Mouse (Mus musculus): ENCODE data around the gene Pole2. TPM values are rescaled to one million over a fixed set of nuclear protein-coding genes. Genes with fewer than 3 reads are reported as not detected.
A peak's percentile ranks its signal among the peaks of the same experiment; 100 is the strongest.

The Pole2 gene
- total RNA-seq (2022), result under 1 TPM; 0.18 to 0.63 (median 0.32) TPM

DNA sequence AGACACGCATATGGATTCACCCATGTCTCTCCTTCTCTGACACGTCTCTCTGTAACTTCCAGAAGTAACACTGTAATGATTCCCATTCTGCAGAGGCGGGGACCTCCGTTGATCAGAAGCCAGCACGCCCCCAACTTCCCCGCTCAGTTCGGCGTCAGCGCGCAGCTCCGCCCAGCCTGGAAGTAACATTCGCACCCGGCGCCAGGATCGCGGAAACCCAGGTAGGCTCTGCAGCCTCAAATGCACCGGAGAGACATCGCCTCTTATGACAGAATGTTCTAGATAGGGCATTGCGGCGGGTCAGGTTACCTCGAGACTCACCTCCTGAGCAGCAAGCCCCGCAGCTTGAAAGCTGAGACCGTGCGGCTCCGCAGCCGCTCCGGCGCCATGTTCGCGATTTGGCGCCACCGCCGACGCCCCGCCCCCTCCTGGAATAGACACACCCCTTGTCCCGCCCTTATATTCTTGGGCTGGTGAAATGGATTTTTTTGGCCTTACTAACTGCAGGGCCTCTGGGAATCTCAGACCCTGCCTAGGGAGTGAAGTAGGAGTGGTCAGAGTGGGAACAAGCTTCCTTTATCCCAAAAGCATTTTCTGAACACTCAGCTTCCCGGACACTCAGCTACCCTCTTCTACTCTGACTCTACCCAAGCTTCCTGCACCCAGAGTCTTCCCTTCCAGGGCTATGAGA, at the start of gene Pole2:
TSS of gene Pole2 (minus strand) at position 420 of the 691 bp plus-strand sequence.
- peak; percentile 61 to 68 for DNase-seq (ENCODE audit: low spot score in 2 of 2)

DNA sequence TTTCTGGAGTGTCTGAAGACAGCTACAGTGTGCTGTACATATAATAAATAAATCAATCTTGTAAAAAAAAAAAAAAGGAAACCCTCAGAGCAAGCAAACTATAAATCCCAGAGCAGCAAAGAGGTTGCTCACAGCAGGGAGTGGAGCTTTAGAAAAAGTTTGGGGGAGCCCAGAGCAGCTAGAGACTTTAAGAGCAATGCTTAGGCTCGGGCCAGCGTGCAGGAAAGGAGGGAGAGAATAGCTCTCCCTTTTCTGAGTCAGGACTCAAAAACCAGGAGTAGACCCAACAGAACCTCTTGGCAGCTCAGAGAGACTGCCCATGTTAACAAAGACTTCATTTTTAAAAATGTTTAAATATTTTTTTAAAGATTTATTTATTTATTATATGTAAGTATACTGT, 41.0 kb upstream of the Pole2 start:
- DNase-seq (ENCODE audit: low spot score in 2 of 2), result no peak

DNA sequence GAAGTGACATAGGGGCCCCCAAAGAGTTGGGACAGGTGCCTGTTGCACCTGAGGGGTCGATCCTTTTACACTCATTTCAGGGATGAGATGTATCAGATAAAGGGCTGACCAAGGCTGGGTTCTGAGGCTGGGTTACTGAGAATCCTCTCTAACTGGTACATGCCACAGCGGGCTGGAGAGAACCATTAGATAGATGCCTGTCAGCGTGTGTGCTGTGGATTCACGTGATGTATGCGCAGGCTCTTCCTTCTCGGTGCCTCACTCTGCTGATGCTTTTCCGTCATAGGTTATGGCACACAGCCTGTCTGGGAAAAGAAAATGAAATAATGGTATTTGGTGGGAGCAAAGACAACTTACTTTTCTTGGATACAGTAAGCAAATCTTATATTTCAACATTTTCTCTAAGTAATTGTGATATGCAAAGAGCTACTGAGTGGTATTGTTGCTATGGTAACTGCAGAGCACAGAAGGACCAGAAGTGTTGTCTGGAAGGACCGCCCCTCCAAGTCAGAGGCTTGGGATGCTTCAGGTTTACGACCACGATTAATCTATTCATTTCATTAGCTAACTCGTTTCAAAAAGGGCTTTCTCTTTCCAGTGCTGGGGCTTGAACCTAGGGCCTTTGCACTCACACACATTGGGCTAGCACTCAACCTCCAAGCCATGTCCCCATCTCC, 40.1 kb upstream of the Pole2 start:
- no peak for DNase-seq (ENCODE audit: low spot score in 2 of 2)

DNA sequence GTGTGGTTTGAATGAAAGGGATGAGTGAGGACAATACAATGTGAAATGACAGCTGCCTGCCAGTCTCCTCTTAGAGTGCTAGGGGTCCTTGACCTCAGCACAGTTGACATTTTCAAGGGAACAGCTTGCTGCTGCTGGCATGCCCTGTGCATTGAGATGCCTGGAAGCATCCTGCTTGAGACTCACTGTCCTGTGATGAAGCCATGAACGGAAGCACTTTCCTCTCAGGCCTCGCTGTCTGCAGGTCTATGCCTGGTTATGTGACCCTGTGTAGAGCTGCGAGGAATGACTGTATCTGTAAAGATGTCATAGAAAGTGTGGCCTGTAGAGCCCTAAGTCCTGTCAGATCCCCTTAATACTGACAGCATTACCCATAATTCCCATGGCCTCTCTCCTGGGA, 37.0 kb upstream of the Pole2 start:
- no peak for DNase-seq (ENCODE audit: low spot score in 2 of 2)

DNA sequence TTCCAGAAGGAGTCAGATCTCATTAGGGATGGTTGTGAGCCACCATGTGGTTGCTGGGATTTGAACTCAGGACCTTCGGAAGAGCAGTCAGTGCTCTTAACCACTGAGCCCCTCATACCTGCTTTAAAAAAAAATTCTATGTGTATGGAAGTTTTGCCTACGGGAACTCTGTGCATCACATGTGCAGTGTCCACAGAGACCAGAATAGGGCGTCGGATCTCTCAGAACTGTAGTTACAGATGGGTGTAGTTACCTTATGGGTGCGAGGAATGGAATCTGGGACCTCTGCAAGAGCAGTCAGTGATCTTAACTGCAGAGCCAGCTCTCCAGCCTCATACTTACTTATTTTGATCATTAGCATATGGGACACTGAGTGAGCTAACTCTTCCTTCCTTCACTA, 34.3 kb upstream of the Pole2 start:
- DNase-seq (ENCODE audit: low spot score in 2 of 2), result no peak

DNA sequence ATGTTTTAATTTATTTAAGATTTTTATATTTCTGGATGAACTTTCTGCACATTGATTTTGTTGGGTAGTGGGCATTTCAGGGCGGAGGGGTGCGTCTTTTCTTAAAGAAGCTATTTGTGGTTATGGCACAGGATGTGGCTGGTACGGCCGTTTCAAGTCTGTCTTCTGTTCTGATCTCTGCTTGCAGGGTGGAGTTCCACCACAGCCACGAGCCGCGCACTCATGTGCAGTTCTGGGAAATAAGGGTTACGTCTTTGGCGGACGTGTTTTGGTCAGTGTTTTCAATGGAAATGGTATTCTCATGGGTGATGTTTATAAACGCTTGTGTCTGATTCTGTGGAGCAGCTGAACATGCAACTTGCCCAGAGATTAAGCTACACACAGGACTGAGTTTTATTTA, 29.8 kb upstream of the Pole2 start:
- DNase-seq (ENCODE audit: low spot score in 2 of 2), result no peak

DNA sequence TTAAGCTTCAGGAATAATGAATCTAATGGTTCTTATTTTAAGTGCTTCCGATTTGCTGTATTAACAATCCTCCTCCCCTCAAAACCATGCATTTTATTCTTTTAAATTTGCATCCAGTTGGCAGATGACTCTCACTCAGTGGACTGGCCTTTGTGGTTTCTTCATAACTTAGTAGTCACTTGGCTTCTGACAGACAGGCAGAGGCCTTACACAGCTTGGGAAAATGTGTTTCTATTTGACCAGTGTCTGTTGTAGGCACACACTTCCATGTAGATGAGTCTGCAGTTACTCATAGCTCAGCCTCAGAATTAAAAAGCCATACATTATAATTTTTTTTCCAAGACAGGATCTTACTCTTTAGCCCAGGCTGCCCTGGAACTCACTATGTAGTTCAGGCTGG, 25.8 kb upstream of the Pole2 start:
- DNase-seq (ENCODE audit: low spot score in 2 of 2), result no peak

DNA sequence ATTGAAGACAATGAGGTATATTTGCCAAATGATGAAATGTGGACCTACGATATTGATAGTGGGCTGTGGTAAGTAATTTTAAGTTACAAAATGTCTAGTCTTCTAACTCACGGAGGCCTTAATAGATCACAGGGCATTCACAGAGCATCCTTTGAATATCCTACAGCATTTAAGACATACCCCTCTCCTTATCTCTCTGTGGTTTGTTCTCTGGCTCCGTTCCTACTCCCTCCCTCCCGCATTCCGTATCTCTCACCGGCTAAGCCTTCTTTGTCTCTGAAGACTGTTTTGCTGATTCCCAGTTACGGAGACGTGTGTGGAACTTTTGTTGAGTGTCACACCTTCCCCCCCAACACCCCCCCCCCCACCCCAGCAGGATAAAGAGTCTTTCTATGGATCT, 22.8 kb upstream of the Pole2 start:
- no peak for DNase-seq (ENCODE audit: low spot score in 2 of 2)

DNA sequence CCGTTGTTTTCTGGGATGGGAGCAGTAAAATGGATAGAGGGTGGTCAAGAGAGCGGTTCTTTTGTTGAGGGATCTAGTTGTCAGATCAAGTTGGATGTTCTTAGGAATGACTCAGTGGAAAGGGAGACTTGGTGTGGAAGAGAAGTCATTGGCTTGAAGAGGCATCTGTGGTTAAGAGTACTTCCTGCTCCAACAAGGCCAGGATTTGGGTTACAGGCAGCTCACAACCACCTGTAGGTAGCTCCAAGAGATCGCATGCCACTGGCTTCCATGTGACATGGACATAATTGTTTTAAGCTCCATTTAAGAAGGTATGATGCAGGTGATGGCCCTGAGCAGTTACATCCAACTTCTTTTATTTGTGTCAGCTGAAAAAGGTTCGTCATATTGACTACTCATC, 21.8 kb upstream of the Pole2 start:
- no peak for DNase-seq (ENCODE audit: low spot score in 2 of 2)

DNA sequence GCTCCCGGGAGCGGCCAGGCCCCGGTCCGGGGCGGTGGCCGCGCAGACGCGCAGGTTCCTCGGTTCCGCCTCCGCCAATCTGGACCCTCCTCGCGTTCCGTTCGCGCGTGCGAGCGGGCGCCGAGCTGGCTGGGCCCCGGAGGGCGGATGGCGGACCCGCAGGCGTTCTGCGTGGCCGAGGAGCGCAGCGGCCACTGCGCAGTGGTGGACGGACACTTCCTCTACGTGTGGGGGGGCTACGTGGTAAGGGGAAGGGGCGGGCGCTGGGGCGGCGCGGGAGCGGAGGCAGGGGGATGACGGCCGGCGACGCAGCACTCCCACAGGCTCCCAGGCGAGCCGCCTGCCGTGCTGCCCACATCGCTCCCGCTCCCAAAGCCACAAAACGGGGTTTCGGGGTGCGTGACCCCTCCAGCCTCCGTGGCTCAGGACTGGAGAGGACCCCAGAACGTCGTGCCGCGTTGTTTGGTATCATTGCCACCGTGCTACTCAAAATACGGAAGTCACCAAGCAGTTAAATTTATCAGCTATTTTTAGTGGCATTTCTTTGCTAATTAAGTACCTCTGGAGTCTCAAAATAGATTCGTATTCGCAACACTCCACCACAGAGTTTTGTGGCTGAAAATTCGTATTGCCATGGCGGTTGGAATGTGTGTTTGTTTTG, 13.9 kb upstream of the Pole2 start:
- DNase-seq (ENCODE audit: low spot score in 2 of 2), result peak; percentile 64 to 66

DNA sequence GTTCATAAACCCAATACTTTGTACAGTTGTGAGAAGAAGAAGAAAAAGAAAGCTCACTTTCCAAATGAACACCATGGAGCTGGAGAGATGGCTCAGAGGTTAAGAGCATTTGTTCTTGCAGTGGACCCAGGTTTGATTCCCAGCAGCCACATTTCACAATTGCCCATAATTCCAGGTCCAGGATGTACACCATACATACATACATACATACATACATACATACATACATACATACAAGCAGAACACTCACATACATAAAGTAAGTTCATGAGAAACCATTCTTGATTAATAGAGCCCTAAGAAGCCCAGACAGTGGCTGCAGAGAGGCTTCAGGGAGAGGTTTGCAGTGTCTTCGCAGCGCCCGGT, 13.4 kb upstream of the Pole2 start:
- DNase-seq (ENCODE audit: low spot score in 2 of 2), result no peak

DNA sequence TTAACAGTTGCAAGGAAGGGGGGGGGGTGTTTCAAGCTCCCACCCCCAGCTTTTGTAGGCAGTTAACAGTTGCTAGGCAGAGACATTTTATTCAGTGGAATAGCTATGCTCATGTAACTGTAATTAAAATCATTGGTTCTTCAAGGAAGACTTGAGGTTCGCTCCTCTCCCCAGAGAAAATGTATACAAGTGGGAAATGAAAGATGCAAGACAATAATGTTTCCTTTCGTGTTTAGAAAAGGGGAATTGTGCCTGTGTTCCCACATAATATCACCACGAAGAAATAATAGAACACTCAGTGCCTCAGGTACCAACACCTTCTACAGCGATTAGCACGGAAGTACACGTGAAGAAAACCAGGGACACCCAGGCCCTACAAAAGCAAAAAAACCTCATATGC, 12.9 kb upstream of the Pole2 start, which contains the start of gene Klhdc1:
TSS of gene Klhdc1 (plus strand) at position 301 of the 400 bp plus-strand sequence.
- DNase-seq (ENCODE audit: low spot score in 2 of 2), result no peak

DNA sequence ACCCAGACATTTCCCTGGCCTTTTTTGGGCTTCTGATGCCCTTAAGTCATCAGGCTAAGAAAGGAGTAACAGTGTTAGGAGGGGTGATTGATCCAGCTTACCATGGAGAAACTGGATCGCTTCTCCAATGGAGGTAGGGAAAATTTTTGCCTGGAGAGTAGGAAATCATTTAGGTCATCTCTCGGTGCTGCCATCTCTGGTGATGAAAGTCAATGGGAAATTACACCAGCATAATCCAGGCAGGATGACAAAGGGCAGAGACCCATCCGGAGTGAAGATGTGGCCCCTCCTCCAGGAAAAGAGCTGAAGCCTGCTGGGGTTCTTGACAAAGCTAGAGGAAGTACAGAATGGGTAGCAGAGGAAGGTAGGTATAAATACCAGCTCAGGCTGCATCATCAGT, 10.3 kb upstream of the Pole2 start:
- no peak for DNase-seq (ENCODE audit: low spot score in 2 of 2)

DNA sequence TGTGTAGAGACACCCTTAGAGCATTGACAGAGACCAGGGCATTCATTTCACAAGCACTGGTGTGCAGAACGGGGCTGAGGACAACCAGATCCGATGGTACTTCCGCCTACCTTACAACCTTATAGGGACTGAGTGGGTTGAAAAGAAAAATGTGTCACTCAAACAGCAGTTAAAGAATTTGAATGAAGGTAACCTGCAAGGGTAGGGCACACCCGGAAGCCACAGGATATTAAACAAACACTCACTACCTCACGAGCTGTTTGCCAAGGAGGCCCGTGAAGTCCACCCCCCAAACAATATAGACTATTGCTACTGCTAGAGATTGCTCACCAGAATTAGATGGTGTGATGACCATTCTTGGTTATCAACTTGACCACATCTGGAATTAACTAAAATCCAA, 7.8 kb upstream of the Pole2 start:
- no peak for DNase-seq (ENCODE audit: low spot score in 2 of 2)

DNA sequence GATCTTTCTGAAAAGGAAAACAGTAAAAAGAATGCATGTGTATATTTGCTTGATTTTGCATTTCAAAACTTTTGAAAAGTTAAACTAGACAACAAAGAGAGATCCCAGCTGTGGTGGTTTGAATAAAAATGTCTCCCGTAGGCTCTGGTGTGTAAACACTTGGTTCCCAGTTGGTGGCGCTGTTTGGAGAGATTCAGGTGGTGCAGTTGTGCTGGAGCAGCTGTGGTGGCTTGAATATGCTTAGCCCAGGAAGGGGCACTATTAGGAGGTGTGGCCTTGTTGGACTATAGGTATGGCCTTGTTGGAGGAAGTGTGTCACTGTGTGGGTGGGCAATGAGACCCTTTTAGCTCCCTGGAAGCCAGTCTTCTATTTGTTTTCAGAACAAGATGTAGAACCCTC, 1.3 kb upstream of the Pole2 start:
- DNase-seq (ENCODE audit: low spot score in 2 of 2), result no peak

DNA sequence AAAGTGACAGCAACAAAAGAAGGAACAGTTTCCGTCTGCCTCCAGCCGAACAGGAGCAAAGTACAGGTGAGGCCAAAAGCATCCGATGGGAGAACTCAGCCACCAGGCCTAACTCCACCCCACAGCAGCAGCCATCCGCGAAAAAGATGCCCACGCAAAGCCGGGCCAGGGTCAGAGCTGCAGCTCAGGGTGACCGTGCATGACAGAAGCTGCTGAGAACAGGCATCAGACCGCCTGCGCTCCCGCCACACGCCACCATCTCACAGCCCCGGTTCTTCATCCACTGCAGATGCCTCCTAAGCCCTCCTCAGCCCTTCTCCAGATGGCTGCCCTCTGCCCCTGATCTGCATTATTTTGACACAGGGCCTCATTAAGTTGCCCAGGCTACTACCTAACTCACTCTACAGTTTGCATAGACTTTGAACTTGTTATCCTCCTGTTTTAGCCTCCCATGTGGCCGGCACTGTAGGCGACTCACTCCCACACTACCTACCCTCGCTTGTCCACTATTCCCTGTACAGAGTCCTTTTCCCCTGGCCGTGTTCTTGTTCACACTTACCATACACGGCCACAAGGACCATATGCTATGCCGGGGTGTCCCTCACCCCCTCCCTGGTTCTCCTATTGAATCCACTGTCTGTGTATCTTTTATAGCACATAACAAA, 7.2 kb downstream of the Pole2 start:
- DNase-seq (ENCODE audit: low spot score in 2 of 2), result no peak

DNA sequence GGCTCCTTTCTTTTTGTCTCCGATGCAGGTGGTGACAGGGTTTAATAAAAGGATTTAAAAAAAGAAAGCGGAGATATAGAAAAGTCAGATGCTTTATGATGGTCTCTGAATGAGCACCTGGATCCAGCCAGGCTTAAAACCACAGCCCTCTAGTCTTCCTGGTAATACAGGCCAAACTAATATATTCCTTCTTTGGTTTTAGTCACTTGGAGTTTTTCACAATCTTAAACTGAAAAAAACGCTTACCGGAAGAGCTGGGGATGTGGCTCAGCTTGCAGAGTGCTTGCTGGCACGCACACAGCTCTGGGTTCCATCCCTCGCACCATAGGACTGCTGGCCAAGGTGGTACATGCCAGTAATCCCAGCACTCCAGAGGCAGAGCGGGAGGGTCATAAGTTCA, 11.4 kb downstream of the Pole2 start:
- DNase-seq (ENCODE audit: low spot score in 2 of 2), result no peak

DNA sequence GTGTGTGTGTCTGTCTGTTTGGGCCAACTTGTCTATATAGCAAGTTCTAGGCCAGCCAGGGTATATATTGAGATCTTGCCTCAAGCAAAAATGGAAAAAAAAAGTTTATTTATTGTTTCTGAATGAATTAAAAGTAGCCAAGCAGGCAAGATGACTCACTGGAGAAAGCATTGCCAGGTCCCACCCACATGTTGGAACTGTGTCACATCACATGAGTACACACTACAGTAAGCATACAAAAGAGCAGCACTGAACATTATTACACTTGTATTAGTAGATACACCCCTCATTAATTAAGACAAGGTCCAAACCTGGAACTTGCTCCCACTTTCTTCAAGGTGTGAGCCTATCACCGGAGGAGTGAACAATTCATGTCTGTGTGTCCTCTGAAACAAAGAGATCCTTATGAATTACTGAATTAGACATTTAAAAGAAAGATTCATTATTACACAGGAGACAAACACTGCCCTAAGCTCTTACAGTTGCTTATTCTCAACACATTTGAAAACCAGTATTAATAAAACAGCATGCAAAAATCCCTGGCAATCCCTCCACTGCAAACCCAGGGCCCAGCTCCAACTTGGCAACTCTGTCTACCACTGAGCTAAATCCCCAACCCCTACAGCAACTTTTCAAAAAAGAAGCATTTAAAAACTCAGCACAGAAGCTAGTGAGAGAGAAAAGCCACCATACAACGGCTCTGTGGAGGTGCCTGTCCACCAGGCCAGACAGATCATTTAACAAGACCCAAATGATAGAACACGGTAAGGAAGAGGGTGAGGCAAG, 12.8 kb downstream of the Pole2 start:
- DNase-seq (ENCODE audit: low spot score in 2 of 2), result peak; percentile 21 to 57

DNA sequence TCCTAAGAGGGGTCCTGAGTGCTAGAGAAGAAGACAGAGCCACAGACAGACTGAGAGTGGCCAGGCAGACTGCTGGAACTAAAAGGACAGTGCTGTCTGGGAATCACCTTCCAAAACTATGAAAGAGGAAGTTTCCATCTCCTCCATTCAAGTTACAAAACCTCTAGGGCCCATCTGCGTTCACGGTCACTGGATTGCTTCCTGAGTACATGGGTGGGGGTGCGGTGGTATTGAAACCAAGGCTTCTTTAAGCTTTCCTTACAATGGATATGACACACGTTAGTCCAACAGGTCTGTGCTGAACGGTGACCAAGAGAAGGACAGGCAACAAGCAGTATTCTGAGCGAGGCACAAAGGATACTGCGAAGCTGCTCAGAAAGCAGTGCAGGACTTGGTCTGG, 13.6 kb downstream of the Pole2 start:
- no peak for DNase-seq (ENCODE audit: low spot score in 2 of 2)

DNA sequence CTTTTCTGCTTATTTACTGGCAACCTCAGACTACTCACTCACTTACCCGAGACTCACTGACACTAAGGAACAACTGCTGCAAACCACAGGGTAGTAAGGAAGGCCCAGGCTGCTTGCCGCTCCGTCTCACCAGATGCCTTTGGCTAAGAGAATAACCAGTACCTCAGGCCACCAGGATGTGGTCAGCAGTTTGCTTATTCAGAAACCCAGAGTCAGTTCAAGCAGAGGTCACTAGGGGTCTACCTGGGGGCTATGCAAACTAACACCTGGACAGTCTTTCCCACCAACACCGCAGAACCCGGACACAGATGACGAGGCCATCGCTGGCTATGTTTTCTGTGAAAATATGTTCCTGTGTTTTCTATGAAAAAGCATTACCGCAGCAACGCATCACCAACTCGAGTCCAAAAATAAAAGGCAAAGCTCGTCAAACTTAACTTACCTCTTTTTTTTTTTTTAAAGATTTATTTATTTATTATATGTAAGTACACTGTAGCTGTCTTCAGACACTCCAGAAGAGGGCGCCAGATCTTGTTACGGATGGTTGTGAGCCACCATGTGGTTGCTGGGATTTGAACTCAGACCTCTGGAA, 14.7 kb downstream of the Pole2 start:
- DNase-seq (ENCODE audit: low spot score in 2 of 2), result no peak

DNA sequence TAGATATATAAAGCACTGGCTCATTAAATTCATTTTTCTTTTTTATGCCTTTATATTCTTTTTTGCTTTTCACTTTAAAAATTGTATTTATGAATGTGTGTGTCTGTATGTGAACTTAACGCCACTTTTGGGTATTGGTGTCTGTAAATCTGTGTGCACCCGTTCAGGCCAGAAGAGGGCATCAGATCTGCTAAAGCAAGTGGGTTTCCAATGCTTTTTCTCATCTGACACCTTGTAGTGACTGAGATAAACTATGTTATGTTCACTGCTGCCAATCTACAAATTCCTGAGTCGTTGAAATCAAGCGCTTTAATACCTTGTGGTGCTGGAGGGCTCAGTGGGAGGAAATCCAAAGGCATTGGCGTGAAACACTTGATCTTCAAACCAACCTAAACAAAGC, 16.9 kb downstream of the Pole2 start:
- no peak for DNase-seq (ENCODE audit: low spot score in 2 of 2)

Measured in left cerebral cortex, adult 8-10 months (tissue).